Mouse (Mus musculus): ENCODE data around the gene Plbd1. TPM values are rescaled to one million over a fixed set of nuclear protein-coding genes. Genes with fewer than 3 reads are reported as not detected.

The Plbd1 gene
- total RNA-seq (2014; rRNA removed; ENCODE audit: low replicate concordance) (6.1 and 11.9 TPM in 2 replicates), polyA plus RNA-seq (2015; fragmentation: Nextera tagmentation; extraction: Ambion mirVana) (11.7 and 13.3 TPM in 2 replicates)

- DNase-seq (ENCODE audit: low spot score) (no peak), ATAC-seq (ENCODE audit: insufficient read depth, low read depth) (peak; percentile 71)
- 4% methylated on average over 19 of the region's 19 CpGs for WGBS
Measured at GRCm38 (mm10) chr6:136661706-136662016, at the start of gene Plbd1. Gene Plbd1 (minus strand): TSS chr6:136661928.

GRCm38 (mm10) chr6:136710408-136710807 is 48.7 kb upstream of the Plbd1 start:
- Histone ChIP-seq H3K4me2 (ENCODE audit: low read depth, low read length) (no peak overlapping the region), H3K4me3 (ENCODE audit: low read depth, low read length) (no peak overlapping the region), H3K27ac (ENCODE audit: low read depth) (no peak overlapping the region), H3K36me3 (replicated peaks; ENCODE audit: control insufficient read depth, insufficient read depth, low read length) (no peaks in the 10 kb centered on the region), H3K9ac (replicated peaks; ENCODE audit: low read depth, low read length) (no peak overlapping the region), H3K4me1 (ENCODE audit: control insufficient read depth, insufficient read depth) (no peaks in the 10 kb centered on the region), H3K9me3 (replicated peaks; ENCODE audit: control insufficient read depth, low read length) (no peaks in the 10 kb centered on the region), H3K27me3 (ENCODE audit: control insufficient read depth, insufficient read depth, low read length) (no peaks in the 10 kb centered on the region)
- 82% methylated on average over 5 of the region's 5 CpGs for WGBS
- ATAC-seq (ENCODE audit: insufficient read depth, low read depth) (no peak), DNase-seq (ENCODE audit: low spot score) (no peak)
- no peak for TF ChIP-seq CTCF (IDR thresholded peaks at IDR 0.05; ENCODE audit: low read depth)
- TF ChIP-seq EP300 (IDR thresholded peaks at IDR 0.05; ENCODE audit: low read depth): no peak

More at GRCm38 (mm10) chr6:136661706-136662016, at the start of gene Plbd1:
- no peaks in the 10 kb centered on the region for H3K36me3 ChIP-seq (replicated peaks; ENCODE audit: control insufficient read depth, insufficient read depth, low read length)
- H3K4me2 ChIP-seq (ENCODE audit: low read depth, low read length): peak within 1 kb of the TSS; percentile 54
- no peak within 1 kb of the TSS for H3K27ac ChIP-seq (ENCODE audit: low read depth)
- TF ChIP-seq EP300 (IDR thresholded peaks at IDR 0.05; ENCODE audit: low read depth): no peak
- TF ChIP-seq CTCF (IDR thresholded peaks at IDR 0.05; ENCODE audit: low read depth): no peak
- 0 out of 2 replicates have a peak, but pooled peaks cover 11% of the 10 kb centered on the region for H3K27me3 ChIP-seq (ENCODE audit: control insufficient read depth, insufficient read depth, low read length)
- peak within 1 kb of the TSS; percentile 32 for H3K4me3 ChIP-seq (ENCODE audit: low read depth, low read length)
- no peaks in the 10 kb centered on the region for H3K4me1 ChIP-seq (ENCODE audit: control insufficient read depth, insufficient read depth)
- H3K9ac ChIP-seq (replicated peaks; ENCODE audit: low read depth, low read length): peak within 1 kb of the TSS; percentile 45; the same call in 1 of the 2 replicates
- no peaks in the 10 kb centered on the region for H3K9me3 ChIP-seq (replicated peaks; ENCODE audit: control insufficient read depth, low read length)

- DNase-seq (ENCODE audit: low spot score) (no peak), ATAC-seq (ENCODE audit: insufficient read depth, low read depth) (no peak)
- TF ChIP-seq CTCF (IDR thresholded peaks at IDR 0.05; ENCODE audit: low read depth) (no peak), EP300 (IDR thresholded peaks at IDR 0.05; ENCODE audit: low read depth) (no peak)
- Histone ChIP-seq H3K27ac (ENCODE audit: low read depth) (no peak overlapping the region), H3K9me3 (replicated peaks; ENCODE audit: control insufficient read depth, low read length) (no peaks in the 10 kb centered on the region), H3K9ac (replicated peaks; ENCODE audit: low read depth, low read length) (no peak overlapping the region), H3K4me1 (ENCODE audit: control insufficient read depth, insufficient read depth) (no peaks in the 10 kb centered on the region), H3K4me3 (ENCODE audit: low read depth, low read length) (no peak overlapping the region), H3K4me2 (ENCODE audit: low read depth, low read length) (no peak overlapping the region), H3K27me3 (ENCODE audit: control insufficient read depth, insufficient read depth, low read length) (no peaks in the 10 kb centered on the region), H3K36me3 (replicated peaks; ENCODE audit: control insufficient read depth, insufficient read depth, low read length) (no peaks in the 10 kb centered on the region)
- 89% methylated on average over 6 of the region's 6 CpGs for WGBS
Measured at GRCm38 (mm10) chr6:136708597-136708996, 46.9 kb upstream of the Plbd1 start.

DNA sequence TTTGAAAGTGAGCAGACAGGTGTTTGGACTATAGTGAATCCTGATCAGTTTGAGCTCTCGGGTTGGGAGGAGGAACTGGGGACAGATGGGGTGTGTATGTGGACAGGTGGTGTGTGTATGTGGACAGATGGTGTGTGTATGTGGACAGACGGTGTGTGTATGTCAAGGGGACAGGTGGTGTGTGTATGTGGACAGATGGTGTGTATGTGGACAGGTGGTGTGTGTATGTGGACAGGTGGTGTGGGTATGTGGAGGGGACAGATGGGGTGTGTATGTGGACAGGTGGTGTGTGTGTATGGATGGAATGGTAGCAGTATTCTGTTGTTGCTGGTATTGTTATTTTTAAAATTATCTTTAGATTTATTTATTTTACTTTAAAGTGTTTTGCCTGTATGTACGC is 40.1 kb upstream of the Plbd1 start:
- Histone ChIP-seq H3K4me1 (ENCODE audit: control insufficient read depth, insufficient read depth) (no peaks in the 10 kb centered on the region), H3K9me3 (replicated peaks; ENCODE audit: control insufficient read depth, low read length) (no peaks in the 10 kb centered on the region), H3K4me3 (ENCODE audit: low read depth, low read length) (no peak overlapping the region), H3K36me3 (replicated peaks; ENCODE audit: control insufficient read depth, insufficient read depth, low read length) (no peaks in the 10 kb centered on the region), H3K4me2 (ENCODE audit: low read depth, low read length) (no peak overlapping the region), H3K27ac (ENCODE audit: low read depth) (no peak overlapping the region), H3K9ac (replicated peaks; ENCODE audit: low read depth, low read length) (no peak overlapping the region), H3K27me3 (ENCODE audit: control insufficient read depth, insufficient read depth, low read length) (no peaks in the 10 kb centered on the region)
- 90% methylated on average over 3 of the region's 3 CpGs for WGBS
- no peak for TF ChIP-seq EP300 (IDR thresholded peaks at IDR 0.05; ENCODE audit: low read depth)
- TF ChIP-seq CTCF (IDR thresholded peaks at IDR 0.05; ENCODE audit: low read depth): no peak
- ATAC-seq (ENCODE audit: insufficient read depth, low read depth) (no peak), DNase-seq (ENCODE audit: low spot score) (no peak)

DNA sequence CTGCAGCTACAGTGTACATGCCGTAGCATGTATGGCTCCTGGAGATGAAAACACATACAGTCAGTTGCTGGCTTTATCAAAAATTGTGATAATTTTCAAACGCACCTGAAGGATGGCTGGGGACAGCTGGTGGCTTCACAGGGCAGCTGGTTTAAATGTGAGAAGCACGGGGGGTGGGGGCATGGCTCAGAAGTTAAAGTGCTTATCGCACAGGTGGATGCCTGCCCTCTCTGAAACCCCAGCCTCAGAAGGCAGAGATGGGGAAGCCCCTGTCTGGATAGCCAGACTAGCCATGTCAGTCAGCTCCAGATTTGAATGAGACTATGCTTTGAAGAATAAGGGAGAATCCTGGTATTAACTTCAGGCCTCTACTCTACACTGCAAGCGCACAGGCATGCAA is 39.5 kb upstream of the Plbd1 start:
- Histone ChIP-seq H3K4me1 (ENCODE audit: control insufficient read depth, insufficient read depth) (no peaks in the 10 kb centered on the region), H3K36me3 (replicated peaks; ENCODE audit: control insufficient read depth, insufficient read depth, low read length) (no peaks in the 10 kb centered on the region), H3K27me3 (ENCODE audit: control insufficient read depth, insufficient read depth, low read length) (no peaks in the 10 kb centered on the region), H3K27ac (ENCODE audit: low read depth) (no peak overlapping the region), H3K9ac (replicated peaks; ENCODE audit: low read depth, low read length) (no peak overlapping the region), H3K9me3 (replicated peaks; ENCODE audit: control insufficient read depth, low read length) (no peaks in the 10 kb centered on the region), H3K4me2 (ENCODE audit: low read depth, low read length) (no peak overlapping the region), H3K4me3 (ENCODE audit: low read depth, low read length) (no peak overlapping the region)
- no peak for ATAC-seq (ENCODE audit: insufficient read depth, low read depth)
- DNase-seq (ENCODE audit: low spot score): no peak
- TF ChIP-seq CTCF (IDR thresholded peaks at IDR 0.05; ENCODE audit: low read depth) (no peak), EP300 (IDR thresholded peaks at IDR 0.05; ENCODE audit: low read depth) (no peak)
- WGBS: 74% methylated on average over 5 of the region's 5 CpGs

- Histone ChIP-seq H3K9ac (replicated peaks; ENCODE audit: low read depth, low read length) (no peak overlapping the region), H3K4me3 (ENCODE audit: low read depth, low read length) (no peak overlapping the region), H3K9me3 (replicated peaks; ENCODE audit: control insufficient read depth, low read length) (peaks cover 6% of the 10 kb centered on the region), H3K27ac (ENCODE audit: low read depth) (no peak overlapping the region), H3K4me1 (ENCODE audit: control insufficient read depth, insufficient read depth) (no peaks in the 10 kb centered on the region), H3K36me3 (replicated peaks; ENCODE audit: control insufficient read depth, insufficient read depth, low read length) (no peaks in the 10 kb centered on the region), H3K27me3 (ENCODE audit: control insufficient read depth, insufficient read depth, low read length) (no peaks in the 10 kb centered on the region), H3K4me2 (ENCODE audit: low read depth, low read length) (no peak overlapping the region)
- ATAC-seq (ENCODE audit: insufficient read depth, low read depth) (no peak), DNase-seq (ENCODE audit: low spot score) (no peak)
- TF ChIP-seq CTCF (IDR thresholded peaks at IDR 0.05; ENCODE audit: low read depth): no peak
- TF ChIP-seq EP300 (IDR thresholded peaks at IDR 0.05; ENCODE audit: low read depth): no peak
- 86% methylated on average over 6 of the region's 6 CpGs for whole genome bisulfite sequencing
Measured at GRCm38 (mm10) chr6:136691314-136691713, 29.6 kb upstream of the Plbd1 start.

Data from heart, postnatal 0 days (tissue).